Comparison of ENCODE assay signal across 10 mouse cellular contexts in genomic region chr1:134562457-134562856, GRCm38 (mm10). TPM values are rescaled to one million over a fixed set of nuclear protein-coding genes. Genes with fewer than 3 reads are reported as not detected.
A peak's percentile ranks its signal among the peaks of the same experiment; 100 is the strongest.
DNase-seq lines count a peak whose midpoint lies in the region; ATAC-seq and TF ChIP-seq lines count a peak whose summit lies in the region.
"Had no signal": no experiment of that assay in that cellular context is flagged by ENCODE, and none has a peak within 500 bp of the region (broad histone marks: within the 10 kb centered on the region; RNA-seq: fewer than 3 reads in every experiment).

No protein-coding gene starts in this region.

- H3K9ac ChIP-seq in kidney, embryonic 14.5 days (ENCODE audit: low read depth, low read length): peak overlapping the region; percentile 99; the same call in 1 of the 2 replicates
- peak overlapping the region; percentile 100 for H3K9ac ChIP-seq in embryonic facial prominence, embryonic 13.5 days
- no peak overlapping the region for H3K9ac ChIP-seq in intestine, embryonic 16.5 days (ENCODE audit: low read depth, low read length)
- peak overlapping the region; percentile 33; the same call in 1 of the 2 replicates for H3K9ac ChIP-seq in midbrain, postnatal 0 days (replicated peaks; ENCODE audit: low read length, poor library complexity, severe bottlenecking)

- intact Hi-C loops in gastrocnemius, postnatal 36 days (cut with DNase I): no loop called here

- no peaks in the 10 kb centered on the region for H3K36me3 ChIP-seq in kidney, embryonic 14.5 days (ENCODE audit: control insufficient read depth, insufficient read depth, low read length)
- H3K36me3 ChIP-seq in embryonic facial prominence, embryonic 13.5 days: no peaks in the 10 kb centered on the region
- no peaks in the 10 kb centered on the region for H3K36me3 ChIP-seq in intestine, embryonic 16.5 days (ENCODE audit: control insufficient read depth, insufficient read depth, low read length)
- H3K36me3 ChIP-seq in midbrain, postnatal 0 days (ENCODE audit: insufficient read depth, low read length): no peaks in the 10 kb centered on the region

- no peak overlapping the region for H3K27ac ChIP-seq in kidney, embryonic 14.5 days (ENCODE audit: low read depth, low read length)
- H3K27ac ChIP-seq in embryonic facial prominence, embryonic 13.5 days: peak overlapping the region; percentile 1; the same call in 1 of the 2 replicates
- no peak overlapping the region for H3K27ac ChIP-seq in intestine, embryonic 16.5 days (ENCODE audit: low read length)
- H3K27ac ChIP-seq in midbrain, postnatal 0 days (ENCODE audit: low read depth, low read length): no peak overlapping the region

- TF ChIP-seq CTCF in midbrain, postnatal 0 days (IDR thresholded peaks at IDR 0.05): no peak

- ATAC-seq in kidney, embryonic 14.5 days (ENCODE audit: low FRiP score, low TSS enrichment): no peak
- ATAC-seq in embryonic facial prominence, embryonic 13.5 days (ENCODE audit: insufficient number of reproducible peaks, insufficient read depth, low FRiP score, low TSS enrichment, low read depth): no peak
- no peak for ATAC-seq in intestine, embryonic 16.5 days
- ATAC-seq in midbrain, postnatal 0 days (ENCODE audit: low FRiP score): no peak

- DNase-seq in kidney, adult 8-10 months: no peak
- DNase-seq in midbrain, postnatal 0 days (ENCODE audit: low spot score): no peak
- DNase-seq in gastrocnemius, postnatal 36 days: no peak
- no peak for DNase-seq in urinary bladder, postnatal 36 days (ENCODE audit: low spot score in 2 of 2)
- no peak for DNase-seq in spleen, adult 12 weeks (ENCODE audit: low spot score)
- DNase-seq: thymus, postnatal 25 days had no signal

- H3K27me3 ChIP-seq in kidney, embryonic 14.5 days (ENCODE audit: control insufficient read depth, insufficient read depth, low read length): no peaks in the 10 kb centered on the region
- no peaks in the 10 kb centered on the region for H3K27me3 ChIP-seq in embryonic facial prominence, embryonic 13.5 days
- H3K27me3 ChIP-seq in intestine, embryonic 16.5 days (replicated peaks; ENCODE audit: control insufficient read depth, insufficient read depth, low read length): no peaks in the 10 kb centered on the region
- H3K27me3 ChIP-seq in midbrain, postnatal 0 days (ENCODE audit: insufficient read depth, low read length): no peaks in the 10 kb centered on the region

- peak overlapping the region; percentile 72 for H3K4me2 ChIP-seq in kidney, embryonic 14.5 days (replicated peaks; ENCODE audit: low read depth, low read length)
- H3K4me2 ChIP-seq in embryonic facial prominence, embryonic 13.5 days: peak overlapping the region; percentile 61
- H3K4me2 ChIP-seq in intestine, embryonic 16.5 days (ENCODE audit: low read depth, low read length): peak overlapping the region; percentile 75
- peak overlapping the region; percentile 73 for H3K4me2 ChIP-seq in midbrain, postnatal 0 days (ENCODE audit: low read depth, low read length, poor library complexity, severe bottlenecking)

- H3K9me3 ChIP-seq in kidney, embryonic 14.5 days (ENCODE audit: control insufficient read depth, low read length): no peaks in the 10 kb centered on the region
- H3K9me3 ChIP-seq in embryonic facial prominence, embryonic 13.5 days: no peaks in the 10 kb centered on the region
- H3K9me3 ChIP-seq in intestine, embryonic 16.5 days (ENCODE audit: control insufficient read depth, low read length): no peaks in the 10 kb centered on the region
- H3K9me3 ChIP-seq in midbrain, postnatal 0 days (ENCODE audit: low read length): no peaks in the 10 kb centered on the region
- H3K9me3 ChIP-seq: G1E had no signal

- H3K4me1 ChIP-seq in kidney, embryonic 14.5 days (ENCODE audit: control insufficient read depth, insufficient read depth, low read length): peaks cover 9% of the 10 kb centered on the region
- peaks cover 34% of the 10 kb centered on the region for H3K4me1 ChIP-seq in embryonic facial prominence, embryonic 13.5 days
- peaks cover 15% of the 10 kb centered on the region for H3K4me1 ChIP-seq in intestine, embryonic 16.5 days (ENCODE audit: control insufficient read depth, insufficient read depth, low read length)
- H3K4me1 ChIP-seq in midbrain, postnatal 0 days (ENCODE audit: insufficient read depth, low read length): peaks cover 8% of the 10 kb centered on the region; the same call in 1 of the 2 replicates

- peak overlapping the region; percentile 100 for H3K4me3 ChIP-seq in kidney, embryonic 14.5 days (ENCODE audit: low read length)
- peak overlapping the region; percentile 100 for H3K4me3 ChIP-seq in embryonic facial prominence, embryonic 13.5 days
- peak overlapping the region; percentile 78; the same call in 1 of the 2 replicates for H3K4me3 ChIP-seq in intestine, embryonic 16.5 days (ENCODE audit: low read length)
- peak overlapping the region; percentile 100 for H3K4me3 ChIP-seq in midbrain, postnatal 0 days (ENCODE audit: low read depth, low read length)

RNA-seq across cellular contexts. Expression of gene Kdm5b, which starts 2.5 kb away (rescaled TPM):
- polyA plus RNA-seq in kidney, embryonic 14.5 days (2014; fragmentation: Nextera tagmentation; extraction: Ambion mirVana): 42.3 and 75.9 TPM in 2 replicates
- polyA plus RNA-seq in embryonic facial prominence, embryonic 13.5 days (2015; fragmentation: Nextera tagmentation; extraction: Ambion mirVana): 88.9 and 93.9 TPM in 2 replicates
- polyA plus RNA-seq in intestine, embryonic 16.5 days (2015; fragmentation: Nextera tagmentation; extraction: Ambion mirVana): 25.4 and 26.3 TPM in 2 replicates
- total RNA-seq in midbrain, postnatal 0 days (2014; rRNA removed): 65.9 and 69.9 TPM in 2 replicates
- polyA plus RNA-seq in midbrain, postnatal 0 days (2015; fragmentation: Nextera tagmentation; extraction: Ambion mirVana): 37.3 and 43.7 TPM in 2 replicates
- 10 to 100 TPM in 1 of 2 experiments, 1 to 10 TPM in 1; 9.2 to 11.1 TPM for total RNA-seq in gastrocnemius, postnatal 36 days (2021)

RNA-seq across cellular contexts. Expression of gene Mgat4e, which starts 13.0 kb away (rescaled TPM):
- not detected in 2 replicates for polyA plus RNA-seq in kidney, embryonic 14.5 days (2014; fragmentation: Nextera tagmentation; extraction: Ambion mirVana)
- not detected in 2 replicates for polyA plus RNA-seq in embryonic facial prominence, embryonic 13.5 days (2015; fragmentation: Nextera tagmentation; extraction: Ambion mirVana)
- not detected in 2 replicates for polyA plus RNA-seq in intestine, embryonic 16.5 days (2015; fragmentation: Nextera tagmentation; extraction: Ambion mirVana)
- total RNA-seq in midbrain, postnatal 0 days (2014; rRNA removed): not detected in 2 replicates
- polyA plus RNA-seq in midbrain, postnatal 0 days (2015; fragmentation: Nextera tagmentation; extraction: Ambion mirVana): not detected in 2 replicates
- not detected for total RNA-seq in gastrocnemius, postnatal 36 days (2021)
- polyA plus RNA-seq: G1E had no signal
